In genomic region chr8:8466526-8467244, GRCm38 (mm10) we compare ENCODE assay signal across 20 mouse cellular contexts.
DNase-seq lines count a peak whose midpoint lies in the region; ATAC-seq and TF ChIP-seq lines count a peak whose summit lies in the region.
"Had no signal": no experiment of that assay in that cellular context is flagged by ENCODE, and none has a peak within 500 bp of the region (broad histone marks: within the 10 kb centered on the region; RNA-seq: fewer than 3 reads in every experiment).

No protein-coding gene starts in this region.

- no peak overlapping the region for H3K4me3 ChIP-seq in hindbrain, embryonic 16.5 days (ENCODE audit: low read length)
- H3K4me3 ChIP-seq in hindbrain, embryonic 13.5 days = no peak overlapping the region
- H3K4me3 ChIP-seq in gastrocnemius, adult 2 months = no peak overlapping the region
- H3K4me3 ChIP-seq: limb, embryonic 15.5 days; megakaryocyte, embryonic 14.5 days had no signal

- 12% methylated on average over 6 of the region's 6 CpGs for WGBS in hindbrain, embryonic 16.5 days
- WGBS in hindbrain, embryonic 13.5 days = 7% methylated on average over 6 of the region's 6 CpGs

- no peaks in the 10 kb centered on the region for H3K27me3 ChIP-seq in hindbrain, embryonic 16.5 days (replicated peaks; ENCODE audit: control insufficient read depth, insufficient read depth, low read length)
- no peaks in the 10 kb centered on the region for H3K27me3 ChIP-seq in hindbrain, embryonic 13.5 days
- H3K27me3 ChIP-seq: limb, embryonic 15.5 days; megakaryocyte, embryonic 14.5 days had no signal

- no peak overlapping the region for H3K4me2 ChIP-seq in hindbrain, embryonic 16.5 days (ENCODE audit: low read length)
- H3K4me2 ChIP-seq in hindbrain, embryonic 13.5 days = no peak overlapping the region
- H3K4me2 ChIP-seq: heart, embryonic 11.5 days; limb, embryonic 15.5 days had no signal

- H3K9me3 ChIP-seq in hindbrain, embryonic 16.5 days (ENCODE audit: control insufficient read depth, low read length) = no peaks in the 10 kb centered on the region
- no peaks in the 10 kb centered on the region for H3K9me3 ChIP-seq in hindbrain, embryonic 13.5 days
- H3K9me3 ChIP-seq: G1E; limb, embryonic 15.5 days; megakaryocyte, embryonic 14.5 days had no signal

- peak; percentile 28; the same call in 1 of the 2 replicates for ATAC-seq in hindbrain, embryonic 16.5 days
- ATAC-seq in hindbrain, embryonic 13.5 days (ENCODE audit: low FRiP score) = no peak
- ATAC-seq: CD4-positive, CD25-positive, alpha-beta regulatory T cell, adult 4 months had no signal

- peak; percentile 63 for DNase-seq in embryo, embryonic 10 days (ENCODE audit: low spot score)
- DNase-seq in embryo, embryonic 11 days = no peak
- peak; percentile 35 for DNase-seq in retina, embryonic 14.5 days (ENCODE audit: low spot score)
- DNase-seq in retina, postnatal 1 day = no peak
- DNase-seq in gastrocnemius, adult 2 months = no peak
- no peak for DNase-seq in cerebellum, postnatal 25 days
- DNase-seq: cerebellum, adult 9-10 months; gastrocnemius, postnatal 36 days; kidney, adult 11 months; kidney, postnatal 14 days; lung, postnatal 10 days; spleen, adult 18-20 months; thymus, postnatal 14 days had no signal

- no peaks in the 10 kb centered on the region for H3K36me3 ChIP-seq in hindbrain, embryonic 16.5 days (ENCODE audit: control insufficient read depth, insufficient read depth, low read length)
- no peaks in the 10 kb centered on the region for H3K36me3 ChIP-seq in hindbrain, embryonic 13.5 days
- H3K36me3 ChIP-seq: G1E; limb, embryonic 15.5 days had no signal

- no peak overlapping the region for H3K9ac ChIP-seq in hindbrain, embryonic 16.5 days (ENCODE audit: low read depth, low read length)
- no peak overlapping the region for H3K9ac ChIP-seq in hindbrain, embryonic 13.5 days
- H3K9ac ChIP-seq: limb, embryonic 15.5 days had no signal

- TF ChIP-seq CTCF in gastrocnemius, adult 2 months (IDR thresholded peaks at IDR 0.05) = no peak

- H3K4me1 ChIP-seq in hindbrain, embryonic 16.5 days (ENCODE audit: control insufficient read depth, insufficient read depth, low read depth, low read length) = peaks cover 3% of the 10 kb centered on the region
- peaks cover 18% of the 10 kb centered on the region for H3K4me1 ChIP-seq in hindbrain, embryonic 13.5 days (replicated peaks)
- H3K4me1 ChIP-seq: megakaryocyte, embryonic 14.5 days had no signal

- H3K27ac ChIP-seq in hindbrain, embryonic 16.5 days (ENCODE audit: low read depth, low read length) = no peak overlapping the region
- H3K27ac ChIP-seq in hindbrain, embryonic 13.5 days = no peak overlapping the region
- no peak overlapping the region for H3K27ac ChIP-seq in gastrocnemius, adult 2 months
- H3K27ac ChIP-seq: limb, embryonic 15.5 days had no signal

- intact Hi-C loops in gastrocnemius, adult 2 months (cut with DNase I) = no loop called here

Comparison
In these comparisons a context has a peak if more than half of its experiments do, and no peak if none do; other contexts are left out.
1. DNase-seq: peak in embryo, embryonic 10 days (single experiment) and retina, embryonic 14.5 days (single experiment); none in embryo, embryonic 11 days (single experiment), retina, postnatal 1 day (single experiment), gastrocnemius, adult 2 months (single experiment) and cerebellum, postnatal 25 days (0 of 2).